In genomic region chr1:180333588-180333987, GRCm38 (mm10) we compare ENCODE assay signal across 9 mouse cellular contexts. TPM values are rescaled to one million over a fixed set of nuclear protein-coding genes. Genes with fewer than 3 reads are reported as not detected.
DNase-seq lines count a peak whose midpoint lies in the region; ATAC-seq and TF ChIP-seq lines count a peak whose summit lies in the region.
"Had no signal": no experiment of that assay in that cellular context is flagged by ENCODE, and none has a peak within 500 bp of the region (broad histone marks: within the 10 kb centered on the region; RNA-seq: fewer than 3 reads in every experiment).

No protein-coding gene starts in this region.

- peaks cover 24% of the 10 kb centered on the region for H3K4me1 ChIP-seq in lung, embryonic 14.5 days (ENCODE audit: insufficient read depth)
- peaks cover 60% of the 10 kb centered on the region for H3K4me1 ChIP-seq in heart, embryonic 12.5 days (replicated peaks)
- H3K4me1 ChIP-seq in intestine, postnatal 0 days (replicated peaks; ENCODE audit: control insufficient read depth, insufficient read depth, low read length): peaks cover 11% of the 10 kb centered on the region
- peaks cover 72% of the 10 kb centered on the region for H3K4me1 ChIP-seq in neural tube, embryonic 13.5 days (replicated peaks)

- no peak overlapping the region for H3K9ac ChIP-seq in lung, embryonic 14.5 days
- peak overlapping the region; percentile 21; the same call in 1 of the 2 replicates for H3K9ac ChIP-seq in heart, embryonic 12.5 days
- H3K9ac ChIP-seq in intestine, postnatal 0 days (ENCODE audit: low read depth, low read length): 0 out of 2 replicates have a peak overlapping the region, but pooled peaks have one; percentile 17
- H3K9ac ChIP-seq in neural tube, embryonic 13.5 days: no peak overlapping the region

- DNase-seq in lung, embryonic 14.5 days: no peak
- DNase-seq in lung, postnatal 4 days: no peak
- no peak for DNase-seq in thymus, postnatal 4 days
- DNase-seq: gastrocnemius, postnatal 36 days had no signal

- peaks cover 11% of the 10 kb centered on the region; the same call in 1 of the 2 replicates for H3K27me3 ChIP-seq in lung, embryonic 14.5 days (ENCODE audit: insufficient read depth, low read length)
- H3K27me3 ChIP-seq in heart, embryonic 12.5 days (replicated peaks): peaks cover 23% of the 10 kb centered on the region
- H3K27me3 ChIP-seq in intestine, postnatal 0 days (replicated peaks; ENCODE audit: control insufficient read depth, insufficient read depth, low read length): no peaks in the 10 kb centered on the region
- H3K27me3 ChIP-seq in neural tube, embryonic 13.5 days: peaks cover 56% of the 10 kb centered on the region

- peak overlapping the region; percentile 99 for H3K4me2 ChIP-seq in lung, embryonic 14.5 days
- peak overlapping the region; percentile 98 for H3K4me2 ChIP-seq in heart, embryonic 12.5 days
- peak overlapping the region; percentile 94 for H3K4me2 ChIP-seq in intestine, postnatal 0 days (replicated peaks; ENCODE audit: low read depth)
- peak overlapping the region; percentile 93 for H3K4me2 ChIP-seq in neural tube, embryonic 13.5 days

- TF ChIP-seq CTCF in lung, embryonic 14.5 days (IDR thresholded peaks at IDR 0.05; ENCODE audit: low read depth): no peak
- TF ChIP-seq CTCF in intestine, postnatal 0 days (IDR thresholded peaks at IDR 0.05; ENCODE audit: low read depth): no peak

- H3K9me3 ChIP-seq in lung, embryonic 14.5 days (ENCODE audit: low read depth, low read length): no peaks in the 10 kb centered on the region
- no peaks in the 10 kb centered on the region for H3K9me3 ChIP-seq in heart, embryonic 12.5 days (replicated peaks)
- H3K9me3 ChIP-seq in intestine, postnatal 0 days (ENCODE audit: control insufficient read depth): no peaks in the 10 kb centered on the region
- no peaks in the 10 kb centered on the region for H3K9me3 ChIP-seq in neural tube, embryonic 13.5 days

- peaks cover 18% of the 10 kb centered on the region for H3K36me3 ChIP-seq in lung, embryonic 14.5 days (ENCODE audit: insufficient read depth)
- H3K36me3 ChIP-seq in heart, embryonic 12.5 days: peaks cover 5% of the 10 kb centered on the region
- H3K36me3 ChIP-seq in intestine, postnatal 0 days (ENCODE audit: control insufficient read depth, insufficient read depth): 0 out of 2 replicates have a peak, but pooled peaks cover 14% of the 10 kb centered on the region
- no peaks in the 10 kb centered on the region for H3K36me3 ChIP-seq in neural tube, embryonic 13.5 days

- H3K27ac ChIP-seq in lung, embryonic 14.5 days (ENCODE audit: low read depth): no peak overlapping the region
- H3K27ac ChIP-seq in heart, embryonic 12.5 days (ENCODE audit: poor library complexity, severe bottlenecking): no peak overlapping the region
- H3K27ac ChIP-seq in intestine, postnatal 0 days (ENCODE audit: low read depth, low read length): no peak overlapping the region
- no peak overlapping the region for H3K27ac ChIP-seq in neural tube, embryonic 13.5 days (replicated peaks)

- H3K4me3 ChIP-seq in lung, embryonic 14.5 days (ENCODE audit: low read depth, low read length): peak overlapping the region; percentile 74
- H3K4me3 ChIP-seq in heart, embryonic 12.5 days: peak overlapping the region; percentile 82; the same call in 1 of the 2 replicates
- H3K4me3 ChIP-seq in intestine, postnatal 0 days (ENCODE audit: low read depth, low read length): peak overlapping the region; percentile 9; the same call in 1 of the 2 replicates
- peak overlapping the region; percentile 55; the same call in 1 of the 2 replicates for H3K4me3 ChIP-seq in neural tube, embryonic 13.5 days

- no peak for ATAC-seq in lung, embryonic 14.5 days (ENCODE audit: insufficient read depth)
- ATAC-seq in heart, embryonic 12.5 days (ENCODE audit: insufficient number of reproducible peaks, low FRiP score): no peak
- ATAC-seq in intestine, postnatal 0 days: no peak
- no peak for ATAC-seq in neural tube, embryonic 13.5 days (ENCODE audit: low read depth)
- ATAC-seq in frontal cortex, adult (ENCODE audit: low TSS enrichment): no peak
- no peak for ATAC-seq in megakaryocyte progenitor cell, adult 5-6 weeks (replicated peaks; ENCODE audit: poor library complexity)

- 50% methylated on average over 6 of the region's 6 CpGs for WGBS in lung, embryonic 14.5 days
- WGBS in heart, embryonic 12.5 days: 30% methylated on average over 6 of the region's 6 CpGs
- WGBS in intestine, postnatal 0 days: 68% methylated on average over 6 of the region's 6 CpGs
- 27% methylated on average over 6 of the region's 6 CpGs for WGBS in neural tube, embryonic 13.5 days

RNA-seq across cellular contexts. Expression of gene Itpkb, which starts 3.3 kb away (rescaled TPM):
- 8.1 and 9.0 TPM in 2 replicates for polyA plus RNA-seq in lung, embryonic 14.5 days (2014; fragmentation: Nextera tagmentation; extraction: Ambion mirVana)
- 7.2 and 9.1 TPM in 2 replicates for polyA plus RNA-seq in heart, embryonic 12.5 days (2016; fragmentation: Nextera tagmentation; extraction: Ambion mirVana)
- polyA plus RNA-seq in intestine, postnatal 0 days (2015; fragmentation: Nextera tagmentation; extraction: Ambion mirVana): 2.3 and 3.4 TPM in 2 replicates
- 3.9 and 4.0 TPM in 2 replicates for polyA plus RNA-seq in neural tube, embryonic 13.5 days (2015; fragmentation: Nextera tagmentation; extraction: Ambion mirVana)
- 10.8 and 12.3 TPM in 2 replicates for total RNA-seq in megakaryocyte progenitor cell, adult 5-6 weeks (2015)
- 9.6 and 11.7 TPM in 2 replicates for total RNA-seq in megakaryocyte progenitor cell, adult 5-6 weeks (2017)

Comparison
In these comparisons a context has a peak if more than half of its experiments do, and no peak if none do; other contexts are left out.
1. H3K4me3 ChIP-seq: peak in every context shown above with its lines; median percentile 82 in heart, embryonic 12.5 days; 74 in lung, embryonic 14.5 days; 55 in neural tube, embryonic 13.5 days; 9 in intestine, postnatal 0 days.
2. H3K9ac ChIP-seq: peak in heart, embryonic 12.5 days (single experiment) and intestine, postnatal 0 days (single experiment); none in lung, embryonic 14.5 days (single experiment) and neural tube, embryonic 13.5 days (single experiment).
3. Peak in every context shown above with its lines, with median percentiles within 50 percentile points of each other: H3K4me2 ChIP-seq.